Mouse (Mus musculus): ENCODE measurements around the gene Dgki. TPM values are rescaled to one million over a fixed set of nuclear protein-coding genes. Genes with fewer than 3 reads are reported as not detected.

Dgki gene
- polyA plus RNA-seq, 1 experiment from 2014 or later = 0.42 TPM

- Histone ChIP-seq H3K27ac (ENCODE audit: low read depth, low read length) (no peak overlapping the region), H3K4me3 (ENCODE audit: low read depth, low read length) (no peak overlapping the region), H3K4me1 (replicated peaks; ENCODE audit: control insufficient read depth, insufficient read depth, low read length) (0 out of 2 replicates have a peak, but pooled peaks cover 3% of the 10 kb centered on the region), H3K9me3 (ENCODE audit: control insufficient read depth) (no peaks in the 10 kb centered on the region), H3K4me2 (replicated peaks; ENCODE audit: low read depth) (peak overlapping the region; percentile 86; the same call in 1 of the 2 replicates), H3K9ac (ENCODE audit: low read depth, low read length) (no peak overlapping the region), H3K36me3 (ENCODE audit: control insufficient read depth, insufficient read depth) (no peaks in the 10 kb centered on the region), H3K27me3 (replicated peaks; ENCODE audit: control insufficient read depth, insufficient read depth, low read length) (peaks cover 43% of the 10 kb centered on the region)
- ATAC-seq = no peak
- 19% methylated on average over 13 of the region's 13 CpGs for WGBS
- TF ChIP-seq CTCF (IDR thresholded peaks at IDR 0.05; ENCODE audit: low read depth) = no peak
Observed at GRCm38 (mm10) chr6:37300492-37300891, 508 bp upstream of the Dgki start.

- peak overlapping the region; percentile 57 for H3K4me3 ChIP-seq (ENCODE audit: low read depth, low read length)
- H3K4me1 ChIP-seq (replicated peaks; ENCODE audit: control insufficient read depth, insufficient read depth, low read length) = 0 out of 2 replicates have a peak, but pooled peaks cover 3% of the 10 kb centered on the region
- H3K9ac ChIP-seq (ENCODE audit: low read depth, low read length) = no peak overlapping the region
- peak overlapping the region; percentile 86 for H3K4me2 ChIP-seq (replicated peaks; ENCODE audit: low read depth)
- WGBS = 39% methylated on average over 4 of the region's 4 CpGs
- no peak overlapping the region for H3K27ac ChIP-seq (ENCODE audit: low read depth, low read length)
- H3K9me3 ChIP-seq (ENCODE audit: control insufficient read depth) = no peaks in the 10 kb centered on the region
- H3K27me3 ChIP-seq (replicated peaks; ENCODE audit: control insufficient read depth, insufficient read depth, low read length) = peaks cover 43% of the 10 kb centered on the region
- no peaks in the 10 kb centered on the region for H3K36me3 ChIP-seq (ENCODE audit: control insufficient read depth, insufficient read depth)
- ATAC-seq = no peak
- no peak for TF ChIP-seq CTCF (IDR thresholded peaks at IDR 0.05; ENCODE audit: low read depth)
Observed at GRCm38 (mm10) chr6:37298982-37299381, 1.0 kb downstream of the Dgki start.

- Histone ChIP-seq H3K27me3 (replicated peaks; ENCODE audit: control insufficient read depth, insufficient read depth, low read length) (peaks cover 43% of the 10 kb centered on the region), H3K9me3 (ENCODE audit: control insufficient read depth) (no peaks in the 10 kb centered on the region), H3K9ac (ENCODE audit: low read depth, low read length) (no peak overlapping the region), H3K4me1 (replicated peaks; ENCODE audit: control insufficient read depth, insufficient read depth, low read length) (0 out of 2 replicates have a peak, but pooled peaks cover 3% of the 10 kb centered on the region), H3K27ac (ENCODE audit: low read depth, low read length) (no peak overlapping the region), H3K36me3 (ENCODE audit: control insufficient read depth, insufficient read depth) (no peaks in the 10 kb centered on the region), H3K4me3 (ENCODE audit: low read depth, low read length) (no peak overlapping the region), H3K4me2 (replicated peaks; ENCODE audit: low read depth) (no peak overlapping the region)
- no peak for TF ChIP-seq CTCF (IDR thresholded peaks at IDR 0.05; ENCODE audit: low read depth)
- ATAC-seq = no peak
- 52% methylated on average over 8 of the region's 8 CpGs for WGBS
Observed at GRCm38 (mm10) chr6:37297744-37298482, 2.1 kb downstream of the Dgki start.

- Histone ChIP-seq H3K27ac (ENCODE audit: low read depth, low read length) (no peak overlapping the region), H3K9me3 (ENCODE audit: control insufficient read depth) (no peaks in the 10 kb centered on the region)
- ATAC-seq = no peak
Observed at GRCm38 (mm10) chr6:37292068-37292467, 7.9 kb downstream of the Dgki start.

GRCm38 (mm10) chr6:37291171-37291570 lies 8.8 kb downstream of the Dgki start:
- Histone ChIP-seq H3K4me1 (replicated peaks; ENCODE audit: control insufficient read depth, insufficient read depth, low read length) (no peaks in the 10 kb centered on the region), H3K27ac (ENCODE audit: low read depth, low read length) (no peak overlapping the region), H3K4me2 (replicated peaks; ENCODE audit: low read depth) (no peak overlapping the region), H3K27me3 (replicated peaks; ENCODE audit: control insufficient read depth, insufficient read depth, low read length) (no peaks in the 10 kb centered on the region), H3K36me3 (ENCODE audit: control insufficient read depth, insufficient read depth) (no peaks in the 10 kb centered on the region), H3K9me3 (ENCODE audit: control insufficient read depth) (no peaks in the 10 kb centered on the region), H3K9ac (ENCODE audit: low read depth, low read length) (no peak overlapping the region), H3K4me3 (ENCODE audit: low read depth, low read length) (no peak overlapping the region)
- no peak for TF ChIP-seq CTCF (IDR thresholded peaks at IDR 0.05; ENCODE audit: low read depth)
- WGBS = 87% methylated on average over 1 of the region's 1 CpGs
- no peak for ATAC-seq

More at GRCm38 (mm10) chr6:37292068-37292467, 7.9 kb downstream of the Dgki start:
- no peaks in the 10 kb centered on the region; the same call in 1 of the 2 replicates for H3K27me3 ChIP-seq (replicated peaks; ENCODE audit: control insufficient read depth, insufficient read depth, low read length)
- no peak overlapping the region for H3K9ac ChIP-seq (ENCODE audit: low read depth, low read length)
- no peaks in the 10 kb centered on the region for H3K36me3 ChIP-seq (ENCODE audit: control insufficient read depth, insufficient read depth)
- WGBS = 81% methylated on average over 2 of the region's 2 CpGs
- no peak overlapping the region for H3K4me2 ChIP-seq (replicated peaks; ENCODE audit: low read depth)
- H3K4me3 ChIP-seq (ENCODE audit: low read depth, low read length) = no peak overlapping the region
- no peaks in the 10 kb centered on the region for H3K4me1 ChIP-seq (replicated peaks; ENCODE audit: control insufficient read depth, insufficient read depth, low read length)
- no peak for TF ChIP-seq CTCF (IDR thresholded peaks at IDR 0.05; ENCODE audit: low read depth)

- WGBS = 93% methylated on average over 3 of the region's 3 CpGs
- Histone ChIP-seq H3K9me3 (ENCODE audit: control insufficient read depth) (no peaks in the 10 kb centered on the region), H3K4me3 (ENCODE audit: low read depth, low read length) (no peak overlapping the region), H3K27ac (ENCODE audit: low read depth, low read length) (no peak overlapping the region), H3K4me2 (replicated peaks; ENCODE audit: low read depth) (no peak overlapping the region), H3K27me3 (replicated peaks; ENCODE audit: control insufficient read depth, insufficient read depth, low read length) (no peaks in the 10 kb centered on the region), H3K36me3 (ENCODE audit: control insufficient read depth, insufficient read depth) (no peaks in the 10 kb centered on the region), H3K9ac (ENCODE audit: low read depth, low read length) (no peak overlapping the region), H3K4me1 (replicated peaks; ENCODE audit: control insufficient read depth, insufficient read depth, low read length) (no peaks in the 10 kb centered on the region)
- no peak for TF ChIP-seq CTCF (IDR thresholded peaks at IDR 0.05; ENCODE audit: low read depth)
- no peak for ATAC-seq
Observed at GRCm38 (mm10) chr6:37290691-37291090, 9.3 kb downstream of the Dgki start.
